Mouse (Mus musculus): ENCODE results near the gene Ptcd2. TPM values are rescaled to one million over a fixed set of nuclear protein-coding genes. Genes with fewer than 3 reads are reported as not detected.

Gene Ptcd2
- polyA plus RNA-seq, 1 experiment = 23.2 TPM

DNA sequence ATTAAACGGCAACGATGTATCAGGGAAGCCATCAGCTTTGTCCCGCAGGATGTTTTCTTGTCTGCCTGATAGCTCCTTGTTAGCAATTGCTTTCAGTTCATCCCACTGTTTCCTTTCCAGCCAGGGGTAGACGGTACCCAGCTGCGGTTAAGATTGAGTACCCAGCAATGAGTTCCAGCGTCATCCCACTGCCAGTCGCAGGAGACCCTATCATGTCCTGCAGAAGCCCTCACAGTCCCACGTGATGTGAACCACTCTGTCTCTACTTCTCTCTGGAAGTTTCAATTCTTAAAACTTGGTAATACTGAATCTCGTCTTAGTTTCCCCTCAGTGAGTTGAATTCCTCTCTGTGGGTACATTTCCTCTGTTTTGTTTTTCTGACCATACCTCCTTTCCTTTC lies 56.7 kb downstream of the Ptcd2 start:
- H3K4me3 ChIP-seq (ENCODE audit: insufficient read depth, low read length) = no peak overlapping the region
- H3K27ac ChIP-seq (ENCODE audit: insufficient read depth, low read length) = no peak overlapping the region
- no peaks in the 10 kb centered on the region for H3K4me1 ChIP-seq (ENCODE audit: control insufficient read depth, insufficient read depth, low read length)
- TF ChIP-seq POLR2A (IDR thresholded peaks at IDR 0.05; ENCODE audit: low read depth, low read length) (no peak), CTCF (IDR thresholded peaks at IDR 0.05; ENCODE audit: borderline replicate concordance, insufficient read depth, low read length) (no peak)

DNA sequence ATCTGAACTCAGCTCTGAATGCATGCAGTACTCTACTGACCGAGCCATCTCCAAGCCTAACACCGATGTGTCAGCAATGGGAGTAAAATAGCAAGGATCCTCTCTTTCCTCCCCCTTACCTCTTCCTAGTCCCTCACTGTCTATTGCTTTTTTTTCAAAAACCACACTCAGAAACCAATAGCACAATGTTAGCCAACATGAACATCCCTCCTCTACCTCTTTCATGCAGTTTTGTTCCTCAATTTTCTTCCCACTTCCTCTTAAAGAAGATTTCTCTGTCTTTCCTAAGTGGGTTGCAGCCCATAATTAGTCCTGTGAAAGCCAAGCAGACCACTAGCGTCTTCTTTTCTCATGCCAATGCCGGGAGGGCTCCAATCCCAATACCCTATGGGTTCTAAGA lies 57.3 kb downstream of the Ptcd2 start:
- TF ChIP-seq POLR2A (IDR thresholded peaks at IDR 0.05; ENCODE audit: low read depth, low read length) (no peak), CTCF (IDR thresholded peaks at IDR 0.05; ENCODE audit: borderline replicate concordance, insufficient read depth, low read length) (no peak)
- H3K4me3 ChIP-seq (ENCODE audit: insufficient read depth, low read length) = no peak overlapping the region
- H3K27ac ChIP-seq (ENCODE audit: insufficient read depth, low read length) = no peak overlapping the region
- H3K4me1 ChIP-seq (ENCODE audit: control insufficient read depth, insufficient read depth, low read length) = no peaks in the 10 kb centered on the region

DNA sequence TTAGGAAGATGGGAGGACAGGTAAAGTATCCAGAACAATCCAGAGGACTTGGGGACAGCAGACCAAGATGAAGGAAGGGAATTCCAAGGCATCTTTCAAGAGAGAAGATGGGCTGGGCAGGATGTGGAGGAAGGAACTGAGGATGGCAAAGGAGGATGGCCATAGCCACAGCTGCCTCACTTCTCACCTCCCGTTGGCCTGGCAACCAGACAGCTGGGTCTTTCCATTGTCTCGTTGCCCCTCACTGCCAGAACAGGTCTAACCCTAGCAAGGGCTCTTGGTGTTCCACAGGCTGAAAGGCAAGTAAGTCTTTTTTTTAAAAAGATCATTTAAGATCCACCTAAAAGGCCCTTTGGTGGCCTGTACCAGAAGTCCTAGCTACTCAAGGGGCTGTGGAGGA lies 59.3 kb downstream of the Ptcd2 start:
- Histone ChIP-seq H3K27ac (ENCODE audit: insufficient read depth, low read length) (no peak overlapping the region), H3K4me3 (ENCODE audit: insufficient read depth, low read length) (no peak overlapping the region), H3K4me1 (ENCODE audit: control insufficient read depth, insufficient read depth, low read length) (no peaks in the 10 kb centered on the region)
- TF ChIP-seq CTCF (IDR thresholded peaks at IDR 0.05; ENCODE audit: borderline replicate concordance, insufficient read depth, low read length) (no peak), POLR2A (IDR thresholded peaks at IDR 0.05; ENCODE audit: low read depth, low read length) (no peak)

DNA sequence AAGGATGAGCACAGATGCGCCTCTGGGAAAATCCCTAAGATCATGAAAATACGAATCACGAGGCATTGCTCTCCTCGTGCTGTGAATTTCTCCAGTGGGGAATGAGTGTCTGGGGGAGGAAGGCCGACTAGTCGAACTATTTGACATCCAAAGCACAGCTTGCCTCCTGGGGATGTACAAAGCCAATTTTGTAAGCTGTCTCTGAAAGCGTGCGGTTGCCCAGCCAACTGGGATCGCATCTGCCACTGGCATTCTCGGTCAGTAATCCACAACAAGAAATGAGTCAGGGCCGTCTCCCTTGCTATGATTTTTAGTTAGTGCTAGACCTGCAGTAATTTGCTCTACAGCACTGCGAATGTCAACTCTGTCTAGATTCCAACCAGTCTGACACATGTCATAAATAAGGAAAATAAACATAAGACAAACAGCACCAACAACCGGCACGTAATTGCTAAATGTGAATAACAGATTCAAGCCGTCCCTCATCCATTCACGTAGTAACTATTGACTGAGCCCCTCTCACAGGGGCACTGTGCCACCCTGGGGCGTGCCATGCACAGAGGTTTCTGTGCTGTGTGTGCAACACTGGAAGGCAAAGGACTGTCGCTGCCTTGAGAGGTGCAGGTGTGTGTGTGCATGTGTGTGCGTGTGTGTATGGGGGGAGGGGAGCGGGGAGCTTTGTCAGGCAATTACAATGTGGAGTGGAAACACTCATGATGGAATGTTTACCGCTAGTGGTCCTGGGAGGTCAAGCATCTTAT lies 59.9 kb downstream of the Ptcd2 start:
- Histone ChIP-seq H3K4me1 (ENCODE audit: control insufficient read depth, insufficient read depth, low read length) (no peaks in the 10 kb centered on the region), H3K4me3 (ENCODE audit: insufficient read depth, low read length) (no peak overlapping the region), H3K27ac (ENCODE audit: insufficient read depth, low read length) (no peak overlapping the region)
- TF ChIP-seq CTCF (IDR thresholded peaks at IDR 0.05; ENCODE audit: borderline replicate concordance, insufficient read depth, low read length) = no peak
- no peak for TF ChIP-seq POLR2A (IDR thresholded peaks at IDR 0.05; ENCODE audit: low read depth, low read length)

DNA sequence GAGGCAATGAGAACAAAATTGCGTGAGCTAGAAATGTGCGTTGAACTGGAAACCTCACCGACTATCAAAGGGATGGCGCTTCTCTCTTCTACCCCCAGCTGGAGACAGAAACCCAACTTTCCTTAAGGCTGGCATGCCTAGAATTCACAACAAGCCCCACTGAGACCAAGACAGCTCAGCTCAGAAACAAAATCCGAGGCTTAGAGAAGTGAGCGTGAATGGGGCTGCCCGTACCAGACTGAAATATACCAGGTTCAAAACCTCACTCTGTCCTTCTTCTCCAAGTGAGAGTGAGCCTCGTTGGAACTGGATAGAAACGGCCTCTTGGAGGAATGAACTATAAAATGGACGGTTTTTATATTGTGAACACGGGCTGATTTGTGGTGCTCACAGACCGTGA lies 60.6 kb downstream of the Ptcd2 start:
- Histone ChIP-seq H3K27ac (ENCODE audit: insufficient read depth, low read length) (no peak overlapping the region), H3K4me1 (ENCODE audit: control insufficient read depth, insufficient read depth, low read length) (no peaks in the 10 kb centered on the region), H3K4me3 (ENCODE audit: insufficient read depth, low read length) (no peak overlapping the region)
- TF ChIP-seq POLR2A (IDR thresholded peaks at IDR 0.05; ENCODE audit: low read depth, low read length) = no peak
- no peak for TF ChIP-seq CTCF (IDR thresholded peaks at IDR 0.05; ENCODE audit: borderline replicate concordance, insufficient read depth, low read length)

DNA sequence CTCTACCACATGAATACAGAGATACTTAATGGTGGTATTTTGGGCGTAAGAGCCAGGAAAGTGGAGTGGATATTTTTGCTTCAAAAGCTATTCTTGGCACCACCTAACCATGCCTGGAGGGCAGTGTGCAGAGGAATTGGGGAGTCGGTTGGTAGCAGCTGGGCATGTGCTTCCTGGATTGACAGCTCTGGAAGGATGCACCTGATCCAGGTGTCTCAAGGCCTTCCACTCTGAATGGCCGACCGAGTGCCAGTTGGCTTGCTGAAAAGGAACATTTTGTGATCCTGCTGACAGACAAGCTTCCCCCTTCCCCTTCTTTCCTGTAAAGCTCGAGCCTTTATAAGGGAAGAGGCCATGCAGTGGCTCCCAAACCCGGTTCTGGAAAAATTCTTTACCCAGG lies 61.5 kb downstream of the Ptcd2 start:
- Histone ChIP-seq H3K4me3 (ENCODE audit: insufficient read depth, low read length) (no peak overlapping the region), H3K4me1 (ENCODE audit: control insufficient read depth, insufficient read depth, low read length) (no peaks in the 10 kb centered on the region)
- no peak for TF ChIP-seq CTCF (IDR thresholded peaks at IDR 0.05; ENCODE audit: borderline replicate concordance, insufficient read depth, low read length)
- TF ChIP-seq POLR2A (IDR thresholded peaks at IDR 0.05; ENCODE audit: low read depth, low read length) = no peak

DNA sequence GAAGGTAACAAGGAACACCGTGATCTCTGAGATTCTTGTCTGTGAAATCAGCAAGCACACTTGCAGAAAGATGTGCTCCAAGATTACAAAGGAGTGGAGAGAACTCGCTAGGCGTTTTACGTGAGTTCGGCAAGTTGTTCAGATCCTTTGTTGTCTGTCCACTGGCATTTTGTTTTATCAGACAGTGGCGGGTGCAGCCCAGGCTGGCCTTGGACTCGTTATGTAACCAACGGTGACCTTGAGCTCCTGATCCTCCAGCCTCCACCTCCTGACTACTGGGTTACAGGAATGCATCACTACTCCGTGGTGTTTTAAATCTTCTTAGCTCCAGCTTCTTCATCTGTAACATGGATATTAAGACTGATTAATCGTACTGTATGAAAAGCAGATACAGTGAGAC lies 65.2 kb downstream of the Ptcd2 start:
- no peak overlapping the region for H3K4me3 ChIP-seq (ENCODE audit: insufficient read depth, low read length)
- no peaks in the 10 kb centered on the region for H3K4me1 ChIP-seq (ENCODE audit: control insufficient read depth, insufficient read depth, low read length)
- H3K27ac ChIP-seq (ENCODE audit: insufficient read depth, low read length) = no peak overlapping the region
- TF ChIP-seq CTCF (IDR thresholded peaks at IDR 0.05; ENCODE audit: borderline replicate concordance, insufficient read depth, low read length) = no peak
- no peak for TF ChIP-seq POLR2A (IDR thresholded peaks at IDR 0.05; ENCODE audit: low read depth, low read length)

More for the DNA sequence above, 61.5 kb downstream of the Ptcd2 start:
- no peak overlapping the region for H3K27ac ChIP-seq (ENCODE audit: insufficient read depth, low read length)

DNA sequence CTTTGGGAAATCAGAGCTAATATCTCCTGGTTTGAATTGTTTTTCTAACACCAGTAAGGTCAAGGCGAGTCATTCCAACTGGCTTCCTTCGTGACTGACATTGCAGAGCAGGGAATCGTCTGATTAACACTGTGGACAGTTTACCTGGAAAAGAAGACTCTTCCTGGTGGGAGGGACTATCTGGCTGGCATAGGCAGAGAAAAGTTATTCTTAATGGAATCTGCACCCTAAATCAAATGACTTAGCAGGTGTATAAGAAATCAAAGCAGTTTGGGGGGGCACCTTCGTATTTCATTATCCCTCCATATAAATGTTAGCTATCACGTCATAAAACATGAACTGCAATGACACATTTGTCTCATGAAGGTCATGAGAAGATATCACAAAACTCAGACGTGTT lies 66.0 kb downstream of the Ptcd2 start:
- Histone ChIP-seq H3K4me3 (ENCODE audit: insufficient read depth, low read length) (no peak overlapping the region), H3K27ac (ENCODE audit: insufficient read depth, low read length) (no peak overlapping the region), H3K4me1 (ENCODE audit: control insufficient read depth, insufficient read depth, low read length) (no peaks in the 10 kb centered on the region)
- TF ChIP-seq CTCF (IDR thresholded peaks at IDR 0.05; ENCODE audit: borderline replicate concordance, insufficient read depth, low read length) (no peak), POLR2A (IDR thresholded peaks at IDR 0.05; ENCODE audit: low read depth, low read length) (no peak)

DNA sequence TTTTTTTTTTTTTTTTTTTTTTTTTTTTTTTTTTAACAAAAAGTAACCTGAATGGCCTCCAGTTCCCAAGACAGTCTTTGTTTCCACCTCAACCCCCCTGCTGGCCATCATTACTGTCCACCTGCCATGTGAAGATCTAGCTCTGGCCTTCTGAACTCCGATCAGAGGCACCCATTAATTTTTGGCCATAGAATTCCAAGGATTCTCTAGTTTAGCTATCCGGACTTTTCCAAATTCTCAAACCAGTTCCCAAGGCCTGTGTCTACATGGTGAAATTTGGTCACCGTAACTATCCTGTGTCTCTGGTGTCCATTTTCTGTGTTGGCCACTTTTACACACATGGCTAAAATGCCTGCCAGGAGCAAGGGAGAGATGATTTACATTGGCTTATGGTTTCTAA lies 67.0 kb downstream of the Ptcd2 start:
- Histone ChIP-seq H3K4me1 (ENCODE audit: control insufficient read depth, insufficient read depth, low read length) (no peaks in the 10 kb centered on the region), H3K27ac (ENCODE audit: insufficient read depth, low read length) (no peak overlapping the region), H3K4me3 (ENCODE audit: insufficient read depth, low read length) (no peak overlapping the region)
- TF ChIP-seq POLR2A (IDR thresholded peaks at IDR 0.05; ENCODE audit: low read depth, low read length) = no peak
- TF ChIP-seq CTCF (IDR thresholded peaks at IDR 0.05; ENCODE audit: borderline replicate concordance, insufficient read depth, low read length) = no peak

DNA sequence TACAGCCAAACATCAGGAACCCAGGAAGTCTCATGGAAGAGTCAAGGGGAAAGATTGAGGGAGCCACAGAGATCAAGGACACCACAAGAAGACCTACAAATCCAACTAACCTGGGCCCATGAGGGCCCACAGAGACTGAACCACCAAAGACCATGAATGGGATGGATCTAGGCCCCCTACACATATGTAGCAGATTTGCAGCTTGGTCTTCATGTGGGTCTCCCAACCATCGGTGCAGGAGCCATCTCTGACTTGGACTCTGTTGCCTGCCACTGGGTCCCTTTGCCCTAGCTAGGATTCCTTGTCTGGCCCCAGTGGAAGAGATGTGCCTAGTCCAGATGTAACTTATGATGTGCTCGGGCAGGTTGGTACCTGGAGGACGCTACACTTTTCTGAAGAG lies 72.5 kb downstream of the Ptcd2 start:
- TF ChIP-seq POLR2A (IDR thresholded peaks at IDR 0.05; ENCODE audit: low read depth, low read length) = no peak
- TF ChIP-seq CTCF (IDR thresholded peaks at IDR 0.05; ENCODE audit: borderline replicate concordance, insufficient read depth, low read length) = no peak
- no peaks in the 10 kb centered on the region for H3K4me1 ChIP-seq (ENCODE audit: control insufficient read depth, insufficient read depth, low read length)
- no peak overlapping the region for H3K27ac ChIP-seq (ENCODE audit: insufficient read depth, low read length)
- H3K4me3 ChIP-seq (ENCODE audit: insufficient read depth, low read length) = no peak overlapping the region

Other genes with a start within 250 kb of the Ptcd2 start
- gene Zfp366, start 159.9 kb downstream of the Ptcd2 start, polyA plus RNA-seq (2011; ENCODE audit: insufficient read length, low read depth, missing spikeins) = not detected in 2 replicates
- gene Mrps27, start 81 bp upstream of the Ptcd2 start, polyA plus RNA-seq (2011; ENCODE audit: insufficient read length, low read depth, missing spikeins) = 20.8 and 26.1 TPM in 2 replicates
- gene Map1b, start 171.8 kb upstream of the Ptcd2 start, polyA plus RNA-seq (2011; ENCODE audit: insufficient read length, low read depth, missing spikeins) = 81.3 and 105 TPM in 2 replicates

All from embryonic fibroblast, embryonic 13.5 days (primary cell).